Mouse (Mus musculus) thymus, adult 2 months (tissue): ENCODE results near the gene Msmp.

Experiments
- CTCF ChIP-seq: fragments of 200-500 bp; IDR thresholded peaks from 2 replicates; pipeline ENCODE4 v1.5.1; 2012; ENCODE audit warnings: mild to moderate bottlenecking, control low read depth, low read length, moderate library complexity, borderline replicate concordance; ENCODE audit not compliant: control insufficient read depth, poor library complexity, insufficient read depth; ENCODE audit errors: extremely low read depth
- POLR2A ChIP-seq: fragments of 200-500 bp; IDR thresholded peaks from 2 replicates; pipeline ENCODE4 v1.6.1; 2012; ENCODE audit warnings: mild to moderate bottlenecking, low read length, control low read depth, moderate library complexity; ENCODE audit not compliant: control insufficient read depth, poor library complexity, insufficient read depth; ENCODE audit errors: extremely low read depth

DNA sequence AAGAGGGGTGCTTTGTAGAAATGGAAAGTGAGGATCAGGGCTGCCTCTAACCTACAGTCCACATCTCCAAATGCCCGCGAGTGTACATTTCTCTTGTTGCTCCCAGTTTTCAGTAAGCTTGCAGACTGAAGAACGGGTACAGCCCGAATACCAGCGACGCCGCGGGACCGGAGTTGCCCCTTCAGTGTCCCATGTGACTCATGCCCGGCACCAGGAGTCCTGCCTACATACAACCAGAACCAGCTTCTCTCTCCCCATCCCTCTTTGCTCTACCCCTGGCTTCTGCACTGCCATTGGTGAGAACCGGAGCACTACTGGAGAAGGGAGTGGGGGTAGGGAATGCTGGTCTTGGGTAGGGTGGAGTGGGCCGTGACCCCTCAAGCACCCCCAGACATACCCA lies 2.9 kb downstream of the Msmp start:
- TF ChIP-seq CTCF: no peak
- TF ChIP-seq POLR2A: no peak
